Mouse (Mus musculus): Measurements from ENCODE around the gene Tnfrsf14.

The Tnfrsf14 gene

GRCm38 (mm10) chr4:154928395-154929087, at the start of gene Tnfrsf14:
TSS of gene Tnfrsf14 (minus strand) at chr4:154928563.
- in situ Hi-C loops (cut with MboI, MseI), result loop anchor here (10.0 kb wide), 1 partner anchor 556 kb away; no protein-coding TSS in a partner anchor

DNA sequence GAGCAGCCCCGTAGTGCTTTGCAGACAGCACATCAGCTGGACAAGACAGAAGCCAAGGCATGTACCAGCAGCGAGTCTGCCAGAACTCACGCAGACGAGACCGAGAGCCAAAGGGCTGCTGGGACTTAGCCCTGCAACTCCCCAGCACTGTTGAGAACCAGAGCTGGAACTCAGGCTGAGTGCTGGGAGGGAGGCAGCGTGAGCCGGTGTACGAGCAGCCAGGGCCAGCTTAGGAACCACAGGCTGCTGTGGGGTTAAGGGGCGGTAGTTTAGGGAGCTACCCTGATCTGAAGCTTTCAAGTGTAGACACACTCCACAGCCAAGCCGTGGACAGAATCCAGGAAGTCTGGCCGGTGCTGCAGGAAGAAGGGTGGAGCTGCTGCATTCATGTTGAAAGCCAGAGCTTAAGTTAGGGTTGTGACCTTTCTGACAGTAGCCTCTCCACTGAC, 45.8 kb upstream of the Tnfrsf14 start:
- in situ Hi-C loops (cut with MboI, MseI), result no loop called here

GRCm38 (mm10) chr4:154972546-154972945, 44.2 kb upstream of the Tnfrsf14 start:
- in situ Hi-C loops (cut with MboI, MseI), result no loop called here

GRCm38 (mm10) chr4:154967173-154967572, 38.8 kb upstream of the Tnfrsf14 start:
- in situ Hi-C loops (cut with MboI, MseI), result loop anchor here (10.0 kb wide), 1 partner anchor 278 kb away; the partner anchor contains the start of gene Faap20

DNA sequence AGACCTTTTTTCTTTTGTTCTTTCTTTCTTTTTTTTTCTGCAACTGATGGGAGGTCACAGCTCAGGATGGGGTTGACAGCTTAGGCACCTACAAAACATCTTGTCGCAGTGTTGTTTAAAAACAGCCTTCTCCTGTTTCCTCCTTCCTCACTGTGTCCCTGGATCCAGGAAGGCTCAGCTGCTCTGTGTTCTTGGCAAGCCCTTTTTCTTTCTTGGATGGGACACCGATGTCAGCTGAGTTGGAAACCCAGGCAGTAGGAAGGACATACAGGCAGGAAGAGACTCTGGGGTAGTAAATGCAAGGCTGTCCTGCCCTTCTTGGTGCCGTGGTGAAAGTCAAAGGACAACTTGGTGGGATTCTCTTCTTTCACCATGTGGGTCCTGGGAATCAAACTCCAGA, 37.5 kb upstream of the Tnfrsf14 start:
- in situ Hi-C loops (cut with MboI, MseI), result loop anchor here (10.0 kb wide), 1 partner anchor 279 kb away; the partner anchor contains the start of gene Faap20

- in situ Hi-C loops (cut with MboI, MseI), result loop anchor here (10.0 kb wide), 1 partner anchor 280 kb away; the partner anchor contains the start of gene Faap20
Observed at GRCm38 (mm10) chr4:154964581-154965235, 36.3 kb upstream of the Tnfrsf14 start.

- in situ Hi-C loops (cut with MboI, MseI), result loop anchor here (10.0 kb wide), 1 partner anchor 281 kb away; the partner anchor contains the start of gene Faap20
Observed at GRCm38 (mm10) chr4:154963901-154964580, 35.7 kb upstream of the Tnfrsf14 start, which contains the start of gene Pank4. TSS of gene Pank4 (plus strand) at chr4:154964123.

GRCm38 (mm10) chr4:154963190-154963836, 35.0 kb upstream of the Tnfrsf14 start:
- in situ Hi-C loops (cut with MboI, MseI), result loop anchor here (10.0 kb wide), 1 partner anchor 281 kb away; the partner anchor contains the start of gene Faap20

GRCm38 (mm10) chr4:154962683-154963082, 34.3 kb upstream of the Tnfrsf14 start:
- in situ Hi-C loops (cut with MboI, MseI), result loop anchor here (10.0 kb wide), 1 partner anchor 282 kb away; the partner anchor contains the start of gene Faap20

- in situ Hi-C loops (cut with MboI, MseI), result loop anchor here (10.0 kb wide), 1 partner anchor 283 kb away; the partner anchor contains the start of gene Faap20
Observed at GRCm38 (mm10) chr4:154961911-154962310, 33.5 kb upstream of the Tnfrsf14 start.

DNA sequence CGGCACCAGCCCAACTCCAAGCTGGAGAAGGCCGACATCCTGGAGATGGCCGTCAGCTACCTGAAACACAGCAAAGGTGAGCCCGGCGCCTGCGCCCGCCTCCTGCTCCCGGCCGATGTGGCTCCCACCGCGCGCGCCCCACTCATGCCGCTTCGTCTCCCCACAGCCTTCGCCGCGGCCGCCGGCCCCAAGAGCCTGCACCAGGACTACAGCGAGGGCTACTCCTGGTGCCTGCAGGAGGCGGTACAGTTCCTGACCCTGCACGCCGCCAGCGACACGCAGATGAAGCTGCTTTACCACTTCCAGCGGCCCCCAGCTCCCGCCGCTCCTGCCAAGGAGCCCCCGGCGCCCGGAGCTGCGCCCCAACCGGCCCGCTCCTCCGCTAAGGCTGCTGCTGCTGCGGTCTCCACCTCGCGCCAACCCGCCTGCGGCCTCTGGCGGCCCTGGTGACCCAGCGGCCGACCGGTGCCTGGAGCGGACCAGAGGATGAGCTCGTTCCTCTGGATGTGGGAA, 32.9 kb upstream of the Tnfrsf14 start:
- in situ Hi-C loops (cut with MboI, MseI), result loop anchor here (10.0 kb wide), 1 partner anchor 284 kb away; the partner anchor contains the start of gene Faap20

- in situ Hi-C loops (cut with MboI, MseI), result loop anchor here (10.0 kb wide), 1 partner anchor 284 kb away; the partner anchor contains the start of gene Faap20
Observed at GRCm38 (mm10) chr4:154960690-154961225, 32.4 kb upstream of the Tnfrsf14 start, which contains the start of gene Hes5. TSS of gene Hes5 (plus strand) at chr4:154960923.

DNA sequence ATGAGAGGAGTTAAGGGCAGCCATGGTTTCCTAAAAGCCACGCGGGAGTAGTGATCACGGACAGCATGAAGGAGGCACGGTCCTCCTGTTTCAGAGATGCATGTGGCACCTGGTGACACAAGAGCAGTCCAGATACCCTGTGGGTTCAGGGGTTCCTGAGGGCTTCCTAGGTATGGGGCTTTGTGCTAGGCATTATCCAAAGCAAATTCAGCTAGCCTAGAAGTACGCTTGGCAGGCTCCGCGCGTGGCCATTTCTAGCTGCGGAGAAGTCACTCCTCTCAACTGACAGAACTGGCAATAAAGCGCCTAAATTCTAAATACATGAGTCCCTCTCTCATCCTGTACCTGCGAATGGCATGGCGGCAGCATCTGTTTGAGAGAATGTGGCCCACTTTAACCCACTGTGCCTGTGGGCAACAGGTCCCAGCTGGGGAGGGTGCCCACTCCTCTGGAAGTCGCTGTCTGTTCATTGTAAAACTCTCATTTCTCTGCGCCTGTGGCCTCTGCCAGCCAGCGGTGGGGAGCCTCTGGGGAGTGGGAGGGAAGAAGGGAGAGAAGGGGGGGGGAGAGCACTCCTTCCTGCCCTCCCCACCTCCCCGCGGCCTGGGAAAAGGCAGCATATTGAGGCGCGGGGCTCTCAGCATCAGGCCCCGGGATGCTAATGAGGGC, 31.8 kb upstream of the Tnfrsf14 start:
- in situ Hi-C loops (cut with MboI, MseI), result loop anchor here (10.0 kb wide), 1 partner anchor 285 kb away; the partner anchor contains the start of gene Faap20

- in situ Hi-C loops (cut with MboI, MseI), result no loop called here
Observed at GRCm38 (mm10) chr4:154958621-154959020, 30.3 kb upstream of the Tnfrsf14 start.

GRCm38 (mm10) chr4:154958171-154958570, 29.8 kb upstream of the Tnfrsf14 start:
- in situ Hi-C loops (cut with MboI, MseI), result no loop called here

DNA sequence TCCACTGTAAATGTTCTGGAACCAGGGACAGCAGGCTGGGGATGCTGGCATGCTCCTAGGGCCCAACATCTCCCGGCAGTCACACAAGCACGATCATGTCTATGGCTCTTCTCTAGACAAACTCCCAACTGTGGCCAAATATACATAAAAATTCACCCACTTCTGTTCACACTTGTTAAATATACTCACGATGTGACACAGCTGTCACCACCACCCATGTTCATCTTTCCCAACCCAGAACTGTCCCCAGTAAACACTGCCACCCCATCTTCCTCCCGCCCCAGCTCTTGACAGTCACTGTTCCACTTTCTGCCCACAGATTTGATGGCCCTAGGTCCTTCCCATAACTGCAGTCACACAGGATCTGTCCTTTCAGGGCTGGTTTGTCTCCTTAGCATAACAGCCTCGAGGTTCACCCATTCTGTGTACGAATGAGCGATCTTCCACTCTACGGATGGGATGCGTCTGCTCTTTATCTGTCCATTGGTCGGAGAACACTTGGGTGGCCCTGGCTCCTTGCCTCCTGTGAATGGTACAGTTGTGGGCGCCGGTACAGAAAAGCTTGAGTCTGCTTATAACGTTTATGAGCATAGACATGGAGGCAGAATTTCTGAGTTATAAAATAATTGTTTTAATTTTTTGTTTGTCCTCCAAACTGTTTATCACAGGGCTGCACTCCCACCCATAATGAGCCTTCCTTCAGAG, 29.1 kb upstream of the Tnfrsf14 start:
- in situ Hi-C loops (cut with MboI, MseI), result no loop called here

DNA sequence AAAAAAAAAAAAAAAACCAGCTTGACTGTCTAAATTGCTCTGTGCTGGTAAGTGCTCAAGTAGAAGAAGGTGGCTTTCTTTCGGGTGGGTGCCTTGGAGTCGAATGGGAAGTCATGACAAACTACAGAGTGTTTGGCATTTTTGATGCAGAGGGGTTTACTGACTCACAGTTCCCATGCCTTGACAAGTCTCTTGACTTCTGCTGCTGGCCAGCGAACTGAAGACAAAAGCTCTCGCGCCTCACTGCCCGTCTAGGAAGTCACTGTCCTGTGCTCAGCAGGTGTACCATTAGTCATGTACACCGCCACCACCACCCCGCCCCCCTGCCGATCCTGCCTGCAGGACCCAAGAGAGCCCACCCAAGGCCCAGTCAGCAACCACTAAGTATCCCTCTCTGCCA, 28.2 kb upstream of the Tnfrsf14 start:
- in situ Hi-C loops (cut with MboI, MseI), result no loop called here

DNA sequence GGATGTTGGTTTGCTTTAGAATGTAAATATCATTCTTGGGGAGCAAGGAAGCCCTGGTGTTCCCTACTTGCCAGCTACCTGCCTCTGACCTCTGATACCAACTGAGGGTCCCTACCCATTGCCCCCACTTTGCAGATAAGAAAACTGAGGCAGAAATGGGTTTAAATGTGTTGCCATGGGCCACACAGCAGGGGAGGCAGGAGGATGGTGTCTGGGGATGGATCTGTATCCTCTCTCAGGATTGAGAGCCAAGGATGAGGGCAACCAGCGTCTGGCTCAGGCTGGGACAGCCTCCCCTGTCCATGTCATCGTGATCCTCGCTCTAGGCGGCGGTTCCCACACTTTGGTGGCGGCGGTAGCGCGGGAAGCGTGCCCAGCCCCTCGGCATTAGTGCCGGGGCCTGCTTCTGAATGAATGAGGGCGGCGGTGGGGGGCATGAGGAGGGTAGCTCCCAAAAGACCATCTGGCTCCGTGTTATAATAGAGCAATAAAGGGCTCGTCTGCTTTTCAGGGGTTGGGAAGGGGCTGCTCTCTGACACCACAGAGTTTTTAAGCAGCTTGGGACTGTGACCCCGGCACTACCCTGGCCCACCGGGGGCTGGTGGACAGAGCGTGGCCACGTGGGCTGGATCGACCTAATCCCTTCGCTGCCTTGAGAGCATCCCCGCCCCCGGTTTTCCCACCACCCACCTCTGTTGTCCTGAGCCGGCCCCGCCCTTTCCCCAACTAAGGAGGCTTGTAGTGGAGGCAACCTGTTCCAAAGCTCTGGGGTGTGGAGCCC, 24.3 kb upstream of the Tnfrsf14 start:
- in situ Hi-C loops (cut with MboI, MseI), result no loop called here
